Mouse (Mus musculus): ENCODE data around the gene Gm21915.

DNA sequence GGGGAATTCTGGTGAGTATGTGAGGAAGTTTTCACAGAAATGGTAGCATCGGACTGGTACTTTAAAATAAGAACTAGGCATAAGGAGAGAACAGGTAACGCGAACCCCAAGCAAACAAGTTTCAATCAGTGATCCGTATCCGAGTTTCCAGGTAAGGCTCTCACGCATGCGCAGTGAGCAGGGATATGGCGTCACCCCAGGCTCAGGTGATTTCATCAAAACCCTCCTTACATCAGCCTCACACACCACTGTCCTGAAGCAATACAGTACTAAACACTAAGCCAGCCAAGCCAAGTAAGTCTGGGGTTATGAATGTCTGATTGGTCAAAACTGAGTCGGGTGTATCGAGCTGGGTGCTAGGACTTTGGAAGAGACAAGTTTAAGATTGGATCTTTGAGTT is 38.9 kb upstream of the Gm21915 start:
- TF ChIP-seq CTCF (IDR thresholded peaks at IDR 0.05; ENCODE audit: insufficient read depth, low read depth, low read length) (no peak), POLR2A (IDR thresholded peaks at IDR 0.05; ENCODE audit: insufficient read depth, low read depth, low read length) (no peak)
